Mouse (Mus musculus) embryonic facial prominence, embryonic 11.5 days (tissue): ENCODE measurements around the gene Hnrnph3. TPM values are rescaled to one million over a fixed set of nuclear protein-coding genes. Genes with fewer than 3 reads are reported as not detected.

ENCODE experiments used
- ATAC-seq: fragments of 200-750 bp; cut with Nextera tagmentation; replicated peaks from 2 replicates; pipeline ENCODE4 v1.8.0; 2017; ENCODE audit warnings: low read depth; ENCODE audit not compliant: insufficient number of reproducible peaks, low FRiP score, low TSS enrichment
- DNase-seq: peaks from one replicate; pipeline ENCODE4 v3.0.0-alpha.2; 2015; ENCODE audit warnings: low spot score
- H3K27ac ChIP-seq: fragments of 300-500 bp; sonication (generic); replicated peaks from 2 replicates; pipeline ENCODE4 v1.5.1; 2014; ENCODE audit warnings: mild to moderate bottlenecking, low read depth, low read length, control low read depth
- H3K27me3 ChIP-seq: fragments of 300-500 bp; sonication (generic); 2 replicates; pipeline ENCODE4 v1.6.1; 2014; ENCODE audit warnings: mild to moderate bottlenecking, low read length, moderate library complexity, mixed read lengths; ENCODE audit not compliant: control insufficient read depth, insufficient read depth
- H3K36me3 ChIP-seq: fragments of 300-500 bp; sonication (generic); replicated peaks from 2 replicates; pipeline ENCODE4 v1.6.1; 2014; ENCODE audit warnings: low read depth, mild to moderate bottlenecking, low read length, moderate library complexity, mixed read lengths; ENCODE audit not compliant: control insufficient read depth, insufficient read depth
- H3K4me1 ChIP-seq: fragments of 300-500 bp; sonication (generic); 2 replicates; pipeline ENCODE4 v1.6.1; 2014; ENCODE audit warnings: low read length, mixed read lengths; ENCODE audit not compliant: control insufficient read depth, insufficient read depth
- H3K4me2 ChIP-seq: fragments of 300-500 bp; sonication (generic); 2 replicates; pipeline ENCODE4 v1.6.1; 2014; ENCODE audit warnings: low read depth, mild to moderate bottlenecking, control low read depth, low read length, moderate library complexity
- H3K4me3 ChIP-seq: fragments of 300-500 bp; sonication (generic); 2 replicates; pipeline ENCODE4 v1.5.1; 2014; ENCODE audit warnings: low read depth, low read length, control low read depth
- H3K9ac ChIP-seq: fragments of 300-500 bp; sonication (generic); replicated peaks from 2 replicates; pipeline ENCODE4 v1.6.1; 2014; ENCODE audit warnings: mild to moderate bottlenecking, control low read depth, low read length
- H3K9me3 ChIP-seq: fragments of 300-500 bp; sonication (generic); replicated peaks from 2 replicates; pipeline ENCODE4 v1.6.1; 2016; ENCODE audit warnings: mild to moderate bottlenecking, low read length, inconsistent platforms, mixed read lengths; ENCODE audit not compliant: control insufficient read depth
- WGBS: fragments of 180-500 bp; shearing (Covaris S2); extraction: QIAGEN DNeasy Blood & Tissue Kit; methylation state at CpG from one replicate; pipeline ENCODE4 v1.1.7; 2014; 5-methylcytosine and 5-hydroxymethylcytosine counted together
- polyA plus RNA-seq: library from polyadenylated mRNA; unstranded; fragments of >200 nt; fragmentation: Nextera tagmentation; extraction: Ambion mirVana; gene quantifications from 2 replicates; pipeline ENCODE4 v1.2.1, GENCODE M21; 2014

Hnrnph3 gene
- polyA plus RNA-seq, 1 experiment from 2014 or later: 125 TPM

GRCm38 (mm10) chr10:63019304-63019703, 4.7 kb downstream of the Hnrnph3 start:
- DNase-seq (no peak), ATAC-seq (no peak)
- 90% methylated on average over 6 of the region's 6 CpGs for WGBS
- no peak overlapping the region for H3K27ac ChIP-seq
- H3K9me3 ChIP-seq: no peaks in the 10 kb centered on the region
- no peaks in the 10 kb centered on the region for H3K27me3 ChIP-seq
- H3K4me2 ChIP-seq: no peak overlapping the region
- no peak overlapping the region for H3K9ac ChIP-seq
- H3K4me3 ChIP-seq: no peak overlapping the region
- no peaks in the 10 kb centered on the region for H3K4me1 ChIP-seq
- peaks cover 9% of the 10 kb centered on the region for H3K36me3 ChIP-seq

- Histone ChIP-seq H3K27me3 (no peaks in the 10 kb centered on the region), H3K4me2 (no peak overlapping the region), H3K4me1 (no peaks in the 10 kb centered on the region), H3K27ac (no peak overlapping the region), H3K9ac (no peak overlapping the region), H3K36me3 (peaks cover 15% of the 10 kb centered on the region), H3K4me3 (no peak overlapping the region), H3K9me3 (no peaks in the 10 kb centered on the region)
- 88% methylated on average over 9 of the region's 9 CpGs for WGBS
- ATAC-seq (no peak), DNase-seq (no peak)
Observed at GRCm38 (mm10) chr10:63014168-63014567, 9.8 kb downstream of the Hnrnph3 start.

GRCm38 (mm10) chr10:63013476-63013875, 10.5 kb downstream of the Hnrnph3 start:
- H3K4me3 ChIP-seq: no peak overlapping the region
- no peak overlapping the region for H3K4me2 ChIP-seq
- ATAC-seq (no peak), DNase-seq (no peak)
- no peaks in the 10 kb centered on the region for H3K27me3 ChIP-seq
- WGBS: 88% methylated on average over 3 of the region's 3 CpGs
- no peaks in the 10 kb centered on the region for H3K4me1 ChIP-seq
- H3K36me3 ChIP-seq: peaks cover 15% of the 10 kb centered on the region
- no peak overlapping the region for H3K27ac ChIP-seq
- no peak overlapping the region for H3K9ac ChIP-seq
- H3K9me3 ChIP-seq: no peaks in the 10 kb centered on the region

DNA sequence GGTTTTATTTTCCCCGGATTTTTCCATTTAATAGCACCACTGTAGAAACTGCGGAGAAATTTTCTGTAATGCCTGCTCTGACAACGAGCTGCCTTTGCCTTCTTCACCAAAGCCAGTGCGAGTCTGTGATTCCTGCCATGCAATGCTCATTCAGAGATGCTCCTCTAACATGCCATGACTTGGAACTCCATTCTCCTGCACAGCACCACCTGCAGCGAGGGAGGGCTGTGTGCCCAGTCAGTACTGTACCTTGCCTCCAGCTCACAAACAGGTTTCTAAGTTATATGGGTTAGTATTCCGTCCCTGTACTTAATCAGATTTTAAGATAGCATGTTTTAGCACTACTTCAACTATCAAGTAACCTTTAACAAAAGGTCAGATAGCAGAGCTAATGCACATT, 12.5 kb downstream of the Hnrnph3 start:
- no peaks in the 10 kb centered on the region for H3K27me3 ChIP-seq
- H3K4me1 ChIP-seq: no peaks in the 10 kb centered on the region
- no peaks in the 10 kb centered on the region for H3K9me3 ChIP-seq
- no peak for ATAC-seq
- no peak overlapping the region for H3K4me2 ChIP-seq
- H3K9ac ChIP-seq: no peak overlapping the region
- H3K36me3 ChIP-seq: peaks cover 14% of the 10 kb centered on the region
- 90% methylated on average over 6 of the region's 6 CpGs for WGBS
- H3K27ac ChIP-seq: no peak overlapping the region
- DNase-seq: no peak
- no peak overlapping the region for H3K4me3 ChIP-seq

DNA sequence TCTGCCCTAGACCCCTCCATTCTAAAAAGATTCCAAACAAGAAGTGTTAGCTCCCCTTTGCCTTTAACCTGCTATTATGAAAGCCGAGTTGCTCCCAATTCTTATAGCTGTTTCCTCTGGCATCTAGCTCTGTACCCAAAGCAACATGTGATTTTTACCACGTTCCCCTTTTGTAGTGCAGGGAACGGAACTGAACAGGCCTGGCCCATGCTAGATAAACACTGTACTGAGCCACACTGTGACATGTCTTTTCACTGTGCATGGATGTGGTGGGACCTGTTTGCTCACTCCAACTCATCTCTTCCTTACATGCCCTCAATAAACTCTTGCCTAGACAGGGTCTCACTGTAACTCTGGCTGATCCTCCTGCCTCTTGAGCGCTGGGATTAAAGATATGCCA, 13.7 kb downstream of the Hnrnph3 start:
- H3K27me3 ChIP-seq: no peaks in the 10 kb centered on the region
- H3K9me3 ChIP-seq: no peaks in the 10 kb centered on the region
- WGBS: 84% methylated on average over 4 of the region's 4 CpGs
- no peak overlapping the region for H3K27ac ChIP-seq
- DNase-seq: no peak
- no peak overlapping the region for H3K4me2 ChIP-seq
- H3K36me3 ChIP-seq: peaks cover 6% of the 10 kb centered on the region
- no peaks in the 10 kb centered on the region for H3K4me1 ChIP-seq
- H3K4me3 ChIP-seq: no peak overlapping the region
- 0 out of 2 replicates have a peak, but pooled peaks have one; percentile 19 for ATAC-seq
- no peak overlapping the region for H3K9ac ChIP-seq

DNA sequence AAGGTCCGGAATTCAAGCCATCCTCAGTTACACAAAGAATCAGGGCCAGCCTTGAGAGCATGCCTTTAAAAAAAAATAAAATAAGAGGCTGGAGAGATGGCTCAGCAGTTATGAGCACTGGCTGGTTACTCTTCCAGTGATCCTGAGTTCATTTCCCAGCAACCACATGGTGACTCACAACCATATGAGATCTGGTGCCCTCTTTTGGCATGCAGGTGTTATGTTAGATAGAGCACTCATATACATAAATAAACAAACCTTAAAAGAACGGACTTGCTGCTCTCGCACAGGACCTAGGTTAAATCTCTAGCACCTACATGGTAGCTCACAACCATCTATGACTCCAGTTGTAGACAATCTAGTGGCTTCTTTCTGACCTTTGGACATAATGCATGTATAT, 15.8 kb downstream of the Hnrnph3 start:
- Histone ChIP-seq H3K4me1 (no peaks in the 10 kb centered on the region), H3K27me3 (no peaks in the 10 kb centered on the region), H3K4me3 (no peak overlapping the region), H3K9ac (no peak overlapping the region), H3K9me3 (no peaks in the 10 kb centered on the region), H3K27ac (no peak overlapping the region), H3K4me2 (no peak overlapping the region), H3K36me3 (peaks cover 8% of the 10 kb centered on the region)
- ATAC-seq (no peak), DNase-seq (no peak)
- 72% methylated on average over 3 of the region's 3 CpGs for WGBS

DNA sequence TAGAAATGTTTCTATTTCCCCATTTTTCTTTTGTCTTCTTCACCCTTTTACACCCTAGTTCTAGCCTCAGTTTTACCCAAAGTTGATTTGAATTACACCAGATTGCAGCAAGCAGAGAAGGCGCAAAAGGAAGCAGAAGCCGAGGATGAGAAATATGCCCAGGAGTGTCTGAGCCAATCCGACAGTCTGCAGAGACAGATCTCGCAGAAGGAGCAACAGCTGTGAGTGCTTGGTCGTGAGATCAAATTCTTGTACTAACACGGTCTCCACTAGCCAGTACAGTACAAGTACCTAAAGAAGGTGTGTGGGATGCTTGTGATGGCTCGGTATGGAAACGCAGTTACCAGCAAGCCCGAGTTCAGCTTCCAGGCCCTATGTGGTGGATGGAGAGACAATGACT, 19.5 kb downstream of the Hnrnph3 start:
- Histone ChIP-seq H3K27me3 (no peaks in the 10 kb centered on the region), H3K4me3 (no peak overlapping the region), H3K9me3 (no peaks in the 10 kb centered on the region), H3K9ac (no peak overlapping the region), H3K4me2 (no peak overlapping the region), H3K4me1 (no peaks in the 10 kb centered on the region), H3K27ac (no peak overlapping the region), H3K36me3 (peaks cover 3% of the 10 kb centered on the region)
- ATAC-seq (no peak), DNase-seq (no peak)
- WGBS: 92% methylated on average over 9 of the region's 9 CpGs

DNA sequence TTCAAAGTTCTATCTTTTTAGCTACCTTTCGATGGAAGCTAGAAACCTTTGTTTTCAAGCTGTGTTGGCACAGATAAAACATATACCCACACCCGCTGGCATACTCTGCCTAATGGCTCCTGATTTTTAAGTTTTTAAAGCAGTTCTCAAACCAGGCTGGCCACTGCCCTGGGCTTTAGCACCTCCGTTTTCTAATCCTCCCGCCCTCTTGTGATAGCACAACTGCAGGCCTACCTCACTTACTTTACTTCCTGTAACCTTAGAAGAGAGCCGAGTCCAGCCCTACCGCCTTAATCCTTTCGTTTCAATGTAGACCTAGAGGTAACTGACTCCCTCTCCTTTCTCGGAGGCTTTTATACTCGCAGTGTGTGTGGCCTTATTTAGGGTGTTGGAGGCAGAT, 20.8 kb downstream of the Hnrnph3 start:
- H3K9me3 ChIP-seq: no peaks in the 10 kb centered on the region
- no peak for DNase-seq
- no peak overlapping the region for H3K4me3 ChIP-seq
- no peaks in the 10 kb centered on the region for H3K27me3 ChIP-seq
- 67% methylated on average over 9 of the region's 9 CpGs for WGBS
- no peaks in the 10 kb centered on the region for H3K4me1 ChIP-seq
- H3K9ac ChIP-seq: no peak overlapping the region
- peaks cover 4% of the 10 kb centered on the region for H3K36me3 ChIP-seq
- no peak overlapping the region for H3K4me2 ChIP-seq
- no peak overlapping the region for H3K27ac ChIP-seq
- ATAC-seq: no peak
